Comparison of ENCODE assay signal across 8 mouse cellular contexts in genomic region chr1:20889677-20890403, GRCm38 (mm10). TPM values are rescaled to one million over a fixed set of nuclear protein-coding genes. Genes with fewer than 3 reads are reported as not detected.
DNase-seq lines count a peak whose midpoint lies in the region; ATAC-seq and TF ChIP-seq lines count a peak whose summit lies in the region.

No protein-coding gene starts in this region.

- H3K9ac ChIP-seq in heart, embryonic 12.5 days, result peak overlapping the region; percentile 77
- H3K9ac ChIP-seq in forebrain, embryonic 13.5 days, result peak overlapping the region; percentile 85
- no peak overlapping the region for H3K9ac ChIP-seq in liver, embryonic 15.5 days

- H3K4me3 ChIP-seq in heart, embryonic 12.5 days, result peak overlapping the region; percentile 76
- peak overlapping the region; percentile 88 for H3K4me3 ChIP-seq in E14TG2a.4 (replicated peaks; ENCODE audit: low read length)
- H3K4me3 ChIP-seq in forebrain, embryonic 13.5 days, result peak overlapping the region; percentile 75
- peak overlapping the region; percentile 55 for H3K4me3 ChIP-seq in liver, embryonic 15.5 days (replicated peaks)

- intact Hi-C loops in heart, postnatal 36 days (cut with DNase I), result loop anchor here (2.0 to 5.0 kb wide), 2 partner anchors 73 to 277 kb away; no protein-coding TSS in a partner anchor

- WGBS in heart, embryonic 12.5 days, result 26% methylated on average over 16 of the region's 16 CpGs
- WGBS in forebrain, embryonic 13.5 days, result 19% methylated on average over 16 of the region's 16 CpGs
- 24% methylated on average over 16 of the region's 16 CpGs for WGBS in liver, embryonic 15.5 days (ENCODE audit: insufficient replicate concordance)

- H3K27ac ChIP-seq in heart, embryonic 12.5 days (ENCODE audit: poor library complexity, severe bottlenecking), result no peak overlapping the region
- H3K27ac ChIP-seq in forebrain, embryonic 13.5 days, result peak overlapping the region; percentile 81
- no peak overlapping the region for H3K27ac ChIP-seq in liver, embryonic 15.5 days (replicated peaks)

- no peak for DNase-seq in heart, postnatal 36 days
- DNase-seq in frontal cortex, postnatal 14 days (ENCODE audit: low spot score in 2 of 2), result no peak
- no peak for DNase-seq in gastrocnemius, postnatal 10 days
- DNase-seq in embryo, embryonic 9.5 days (ENCODE audit: extremely low spot score), result no peak

- ATAC-seq in heart, embryonic 12.5 days (ENCODE audit: insufficient number of reproducible peaks, low FRiP score), result no peak
- peak; percentile 39 for ATAC-seq in forebrain, embryonic 13.5 days
- ATAC-seq in liver, embryonic 15.5 days (ENCODE audit: insufficient read depth), result no peak

- no peaks in the 10 kb centered on the region for H3K9me3 ChIP-seq in heart, embryonic 12.5 days (replicated peaks)
- no peaks in the 10 kb centered on the region for H3K9me3 ChIP-seq in E14TG2a.4 (ENCODE audit: low read length)
- H3K9me3 ChIP-seq in forebrain, embryonic 13.5 days (replicated peaks), result no peaks in the 10 kb centered on the region
- H3K9me3 ChIP-seq in liver, embryonic 15.5 days (replicated peaks), result no peaks in the 10 kb centered on the region

- H3K4me2 ChIP-seq in heart, embryonic 12.5 days, result peak overlapping the region; percentile 78
- peak overlapping the region; percentile 80 for H3K4me2 ChIP-seq in forebrain, embryonic 13.5 days
- peak overlapping the region; percentile 84 for H3K4me2 ChIP-seq in liver, embryonic 15.5 days

- peaks cover 15% of the 10 kb centered on the region for H3K4me1 ChIP-seq in heart, embryonic 12.5 days (replicated peaks)
- H3K4me1 ChIP-seq in E14TG2a.4 (replicated peaks; ENCODE audit: low read depth, low read length), result peaks cover 17% of the 10 kb centered on the region
- H3K4me1 ChIP-seq in forebrain, embryonic 13.5 days, result peaks cover 34% of the 10 kb centered on the region
- peaks cover 14% of the 10 kb centered on the region; the same call in 1 of the 2 replicates for H3K4me1 ChIP-seq in liver, embryonic 15.5 days (replicated peaks)

- H3K27me3 ChIP-seq in heart, embryonic 12.5 days (replicated peaks), result no peaks in the 10 kb centered on the region
- H3K27me3 ChIP-seq in E14TG2a.4 (ENCODE audit: insufficient read depth, low read length), result peaks cover 13% of the 10 kb centered on the region
- H3K27me3 ChIP-seq in forebrain, embryonic 13.5 days, result no peaks in the 10 kb centered on the region
- peaks cover 29% of the 10 kb centered on the region for H3K27me3 ChIP-seq in liver, embryonic 15.5 days

- no peaks in the 10 kb centered on the region for H3K36me3 ChIP-seq in heart, embryonic 12.5 days
- H3K36me3 ChIP-seq in E14TG2a.4 (ENCODE audit: insufficient read depth, low read length), result no peaks in the 10 kb centered on the region
- no peaks in the 10 kb centered on the region for H3K36me3 ChIP-seq in forebrain, embryonic 13.5 days (ENCODE audit: poor library complexity, severe bottlenecking)
- no peaks in the 10 kb centered on the region for H3K36me3 ChIP-seq in liver, embryonic 15.5 days (replicated peaks)

- TF ChIP-seq CTCF in E14TG2a.4 (conservative IDR thresholded peaks at IDR 0.05; ENCODE audit: low read length), result no peak

RNA-seq across cellular contexts. Expression of gene Paqr8, which starts 0.6 kb away (rescaled TPM):
- 4.1 and 4.9 TPM in 2 replicates for polyA plus RNA-seq in heart, embryonic 12.5 days (2016; fragmentation: Nextera tagmentation; extraction: Ambion mirVana)
- total RNA-seq in heart, postnatal 36 days (2021), result 1 to 10 TPM; 1.5 to 1.8 TPM
- polyA plus RNA-seq in forebrain, embryonic 13.5 days (2015; fragmentation: Nextera tagmentation; extraction: Ambion mirVana), result 12.7 and 14.2 TPM in 2 replicates
- 0.25 and 0.33 TPM in 2 replicates for polyA plus RNA-seq in liver, embryonic 15.5 days (2015; fragmentation: Nextera tagmentation; extraction: Ambion mirVana)
- 1 to 10 TPM; 2.0 to 2.2 TPM for total RNA-seq in gastrocnemius, postnatal 10 days (2021)
